Mouse (Mus musculus) lung, adult 18-20 months (tissue): ENCODE measurements around the gene Tspan3.
A peak's percentile ranks its signal among the peaks of the same experiment; 100 is the strongest.

Experiments used
- DNase-seq, 2 experiments: peaks; one replicate each; pipeline ENCODE4 v3.0.0; 2022; ENCODE audit warnings: mixed read lengths in 2 of 2

The Tspan3 gene

DNA sequence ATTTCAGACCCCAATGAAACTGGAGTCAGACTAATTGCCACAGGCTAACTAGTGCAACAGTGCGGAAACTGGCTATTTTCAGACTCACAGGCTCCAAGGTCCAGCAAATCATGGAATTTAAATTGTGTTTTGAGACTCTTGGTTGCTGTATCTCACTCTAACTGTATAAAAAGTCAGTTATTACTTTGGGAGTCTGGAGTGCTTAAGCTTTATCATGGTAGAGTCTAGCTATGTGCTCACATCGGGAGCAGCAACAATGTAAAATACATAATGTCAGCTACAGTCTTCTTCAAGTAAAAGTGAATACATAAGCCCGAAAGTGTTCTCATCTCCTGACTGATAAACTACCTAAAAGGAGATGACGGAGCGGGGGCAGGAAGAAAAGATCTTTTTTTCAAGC is 10.7 kb downstream of the Tspan3 start:
- DNase-seq, result no peak

DNA sequence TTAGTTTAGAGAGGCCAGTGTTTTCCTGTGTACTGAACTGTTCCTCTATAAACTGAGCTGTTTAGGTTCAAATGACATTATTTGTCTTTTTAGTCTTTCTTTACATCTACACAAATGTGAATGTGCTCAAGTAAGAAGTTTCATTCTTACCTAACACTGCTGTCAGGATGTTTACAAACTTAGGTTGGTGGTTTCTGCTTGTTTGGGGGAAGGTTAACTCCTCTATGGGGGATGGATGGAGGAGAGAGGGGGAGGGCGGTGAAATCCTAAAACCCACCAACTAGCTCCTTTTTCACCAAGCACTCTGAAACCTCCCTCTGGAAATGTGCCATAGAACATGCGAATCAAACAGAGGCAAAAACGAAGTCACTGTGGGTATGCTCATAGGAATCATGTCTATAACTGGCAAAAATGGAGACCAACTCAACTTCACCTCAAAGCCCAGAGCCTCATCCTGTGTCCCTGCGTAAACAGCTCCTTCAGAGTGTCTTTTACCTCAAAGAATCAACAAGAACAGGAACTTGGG is 12.7 kb downstream of the Tspan3 start:
- DNase-seq, result no peak

DNA sequence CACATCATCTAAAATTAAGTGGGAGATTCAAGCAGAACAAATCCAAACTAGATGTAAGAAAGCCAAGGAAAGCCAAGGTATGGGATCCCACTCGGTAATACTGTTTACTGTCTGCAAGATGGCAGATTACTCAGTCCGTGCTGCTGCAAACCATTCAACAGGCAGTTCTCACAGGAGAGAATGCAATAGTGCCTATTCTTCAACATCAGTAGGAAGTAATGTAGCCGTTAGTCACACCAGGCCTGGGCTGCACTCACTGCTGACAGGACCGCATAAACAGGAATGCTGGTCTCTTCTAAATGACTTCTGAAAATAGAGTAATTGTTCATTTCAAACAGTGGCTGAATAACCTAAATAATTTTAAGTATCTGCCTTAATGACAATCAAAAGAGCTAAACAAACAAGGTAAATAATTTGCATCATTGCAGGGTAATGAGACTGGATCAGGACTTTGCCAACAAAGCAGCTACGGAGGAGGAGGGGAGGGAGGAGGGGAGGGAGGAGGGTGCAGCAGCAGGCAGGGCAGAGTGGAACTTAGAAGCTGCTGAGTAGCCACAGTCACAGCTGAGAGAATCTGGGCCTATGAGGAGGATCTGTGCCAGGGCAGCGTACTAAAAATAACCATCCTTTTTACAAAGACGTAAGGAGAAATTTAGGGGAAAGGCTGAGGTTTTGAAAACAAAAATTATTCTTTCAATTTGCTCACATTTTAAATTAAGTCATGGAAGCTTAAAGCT is 13.4 kb downstream of the Tspan3 start:
- DNase-seq, result peak; percentile 15

GRCm38 (mm10) chr9:56146326-56146923 is 18.9 kb downstream of the Tspan3 start:
- DNase-seq, result no peak

DNA sequence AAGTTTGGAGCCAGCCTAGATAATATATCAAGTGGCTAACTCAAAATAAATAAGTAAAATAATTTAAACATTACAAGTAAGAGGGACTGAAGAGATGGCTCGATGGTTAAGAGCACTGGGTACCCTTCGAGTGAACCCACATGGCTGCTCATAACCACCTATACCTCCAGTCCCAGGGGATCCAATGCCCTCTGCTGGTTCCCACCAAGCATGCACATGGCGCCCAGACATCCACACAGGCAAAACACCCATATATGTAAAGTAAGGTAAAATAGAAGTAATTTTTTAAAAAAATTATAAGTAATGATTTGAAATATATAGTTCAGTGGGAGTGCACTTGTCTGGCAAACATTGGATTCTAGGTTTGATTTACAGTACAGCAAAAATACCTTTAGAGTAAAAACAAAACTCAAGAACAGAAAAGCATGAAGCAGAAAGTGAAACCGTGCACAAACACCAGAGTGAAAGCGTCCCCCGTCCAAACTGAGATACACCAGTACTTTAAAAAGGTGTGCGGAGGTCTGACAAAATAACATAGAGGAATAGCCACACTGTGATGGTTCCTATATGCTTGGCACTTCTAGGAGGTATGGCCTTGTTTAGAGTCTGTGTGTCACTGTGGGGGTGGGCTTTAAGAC is 20.8 kb downstream of the Tspan3 start:
- no peak for DNase-seq

- no peak for DNase-seq
Observed at GRCm38 (mm10) chr9:56141776-56142175, 23.5 kb downstream of the Tspan3 start.

DNA sequence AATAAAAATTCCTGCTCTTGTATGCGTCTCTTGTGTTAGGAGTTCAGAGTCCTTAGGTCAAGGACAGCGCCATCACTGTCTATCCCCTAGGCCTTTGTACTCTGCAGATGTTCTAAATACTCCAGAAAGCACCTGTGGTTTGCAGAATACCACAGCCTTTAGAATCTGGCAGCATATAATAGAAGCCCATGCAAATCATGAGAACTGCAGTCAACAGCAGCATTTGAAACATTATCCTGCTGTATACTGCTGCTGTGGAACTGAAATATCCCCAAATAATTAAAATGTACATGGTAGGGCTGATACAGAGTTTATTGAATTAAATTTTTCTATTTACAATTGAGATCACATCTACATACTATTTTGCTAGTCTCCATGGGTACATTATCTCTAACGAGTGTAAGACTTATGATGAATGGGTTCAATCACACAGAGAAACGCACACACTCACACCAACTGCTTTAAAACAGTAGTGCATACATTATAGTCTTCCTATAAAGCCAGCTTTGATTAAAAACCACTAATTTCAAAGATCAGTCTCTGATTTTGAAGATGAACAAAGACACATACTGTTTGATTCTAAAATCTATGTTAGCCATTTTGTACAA is 29.6 kb downstream of the Tspan3 start:
- no peak for DNase-seq

DNA sequence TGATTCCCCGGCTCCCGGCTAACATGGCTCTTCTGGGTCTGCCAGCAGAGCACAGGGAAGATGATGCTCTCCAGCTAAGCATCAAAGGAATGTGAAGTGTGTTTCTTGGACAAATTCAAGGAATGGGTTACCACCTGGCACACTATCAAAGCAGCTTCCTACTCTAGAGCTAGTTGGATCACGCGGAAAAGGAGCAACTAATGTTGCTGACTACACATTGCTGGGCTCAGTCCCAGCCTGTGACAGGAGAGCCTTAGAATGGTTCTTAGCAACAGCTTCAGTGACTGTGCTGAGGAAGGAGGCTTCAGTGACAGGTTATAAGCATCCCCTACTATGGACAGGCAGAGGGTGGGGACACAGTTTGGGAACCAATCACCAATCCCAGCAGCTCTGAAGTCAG is 30.7 kb downstream of the Tspan3 start:
- DNase-seq, result no peak

DNA sequence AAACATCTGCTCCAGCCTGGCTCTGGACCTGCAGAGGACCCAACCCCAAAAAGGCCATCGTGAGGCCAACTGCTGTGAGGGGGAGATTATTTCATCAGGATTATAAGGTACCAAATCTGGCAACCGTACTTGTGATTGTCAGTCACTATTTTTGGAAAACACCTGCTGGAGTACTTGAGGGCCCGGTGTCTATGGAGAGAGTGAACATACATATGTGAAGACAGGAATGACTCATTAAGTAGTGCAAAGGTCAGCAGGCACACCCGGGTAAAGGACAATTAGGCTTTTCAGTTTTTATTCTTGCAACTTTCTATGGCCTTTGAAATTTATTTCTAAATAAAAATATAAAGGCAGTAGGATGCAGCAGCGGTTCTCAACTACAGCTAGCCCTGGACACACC is 31.3 kb downstream of the Tspan3 start:
- DNase-seq, result no peak

DNA sequence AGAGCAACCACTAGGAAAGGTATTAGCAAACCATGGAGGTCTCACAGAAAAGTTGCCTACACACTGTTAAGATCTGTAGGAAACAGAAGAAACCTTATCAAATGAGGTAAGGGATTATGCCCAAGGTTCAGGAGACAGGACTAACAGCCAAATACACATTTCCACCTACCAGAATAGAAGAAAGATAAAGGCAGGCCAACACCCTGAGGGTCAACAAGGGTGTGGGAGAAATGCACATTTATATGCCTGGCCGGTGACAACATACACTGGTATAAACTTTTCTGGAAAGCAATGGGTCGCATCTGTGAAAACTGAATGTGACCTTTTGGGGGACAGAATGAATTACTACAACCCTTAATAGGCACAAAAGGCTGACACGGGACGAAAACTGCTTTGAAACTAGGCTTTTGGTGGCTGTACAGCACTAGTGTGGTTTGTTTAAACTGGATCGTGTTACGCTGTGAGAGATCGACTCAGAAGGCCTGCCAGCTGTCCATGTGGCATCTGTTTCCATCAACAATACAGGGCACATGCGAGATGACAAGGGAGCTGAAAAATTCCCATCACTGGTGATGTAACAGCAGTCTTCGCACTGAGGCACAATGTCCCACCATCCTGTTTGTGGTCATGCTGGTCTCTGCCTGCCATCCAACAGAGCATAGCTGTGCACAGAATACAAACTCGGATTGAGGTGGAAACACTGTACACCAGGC is 33.3 kb downstream of the Tspan3 start:
- DNase-seq, result no peak

DNA sequence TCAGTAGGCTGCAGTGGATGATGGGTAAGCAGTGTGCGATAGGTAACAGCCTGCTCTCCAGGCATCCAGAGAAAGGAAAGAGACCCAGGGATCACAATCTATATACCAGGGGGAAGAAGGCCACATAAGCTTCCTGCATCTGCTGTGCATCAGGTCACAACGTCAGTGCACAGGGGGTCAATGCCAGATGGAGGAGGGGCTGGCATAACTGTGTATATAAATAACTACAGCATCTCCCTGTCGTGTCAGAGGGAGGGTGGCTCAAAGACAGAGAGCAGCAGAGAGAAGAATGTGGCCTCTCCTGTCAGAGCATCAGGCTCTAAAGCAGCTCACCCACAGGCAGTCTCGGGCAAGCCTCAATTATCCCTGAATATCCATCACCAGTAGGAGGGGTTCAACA is 34.7 kb downstream of the Tspan3 start:
- no peak for DNase-seq

GRCm38 (mm10) chr9:56129951-56130350 is 35.3 kb downstream of the Tspan3 start:
- DNase-seq, result no peak

DNA sequence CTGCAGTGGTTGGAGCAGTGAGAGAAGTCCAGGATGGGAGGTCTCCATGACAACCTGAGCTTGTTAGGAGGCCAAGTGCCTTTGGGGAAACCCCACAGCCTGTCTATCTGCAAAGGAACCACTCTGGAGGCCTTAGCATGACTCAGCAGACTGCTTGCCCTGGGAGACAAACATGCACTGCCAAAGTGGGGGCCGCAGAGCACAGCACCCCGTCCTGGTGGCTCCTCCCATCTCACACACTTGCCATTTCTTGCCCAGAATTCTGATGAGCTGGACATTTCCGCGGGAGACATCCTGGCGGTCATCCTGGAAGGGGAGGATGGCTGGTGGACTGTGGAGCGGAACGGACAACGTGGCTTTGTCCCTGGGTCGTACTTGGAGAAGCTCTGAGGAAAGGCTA is 36.9 kb downstream of the Tspan3 start:
- DNase-seq, result no peak

DNA sequence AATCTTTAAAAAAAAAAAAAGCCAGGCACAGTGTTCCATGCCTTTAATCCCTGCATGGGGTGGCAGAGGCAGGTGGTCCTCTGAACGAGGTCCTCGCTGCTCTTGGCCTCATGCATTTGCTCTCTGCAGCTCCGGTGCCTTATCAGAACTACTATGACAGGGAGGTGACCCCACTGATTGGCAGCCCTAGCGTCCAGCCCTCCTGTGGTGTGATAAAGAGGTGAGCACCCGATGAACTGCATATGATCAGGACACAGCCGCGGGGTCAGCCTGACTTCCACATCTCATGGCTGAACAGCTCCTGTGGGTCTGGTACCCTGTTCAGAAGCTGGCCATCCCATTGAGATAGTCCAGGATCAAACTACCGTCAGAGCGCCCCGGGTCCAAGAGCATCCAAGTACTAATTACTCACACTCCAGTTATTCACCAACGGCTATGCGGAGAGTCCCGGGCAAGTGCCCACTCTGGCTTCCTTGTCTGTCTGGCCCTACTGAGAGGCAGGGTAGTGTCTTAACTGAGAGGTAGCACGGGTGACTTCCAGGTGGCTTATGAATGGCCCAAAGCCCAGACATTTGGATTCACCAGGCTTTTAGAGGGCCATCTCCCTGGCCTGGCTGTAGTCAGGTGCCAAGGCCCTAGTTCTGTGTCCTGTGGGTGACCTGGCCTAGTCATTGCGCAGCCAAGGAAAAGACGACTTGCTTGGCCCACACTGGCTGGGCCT is 38.7 kb downstream of the Tspan3 start:
- no peak for DNase-seq

GRCm38 (mm10) chr9:56124561-56124960 is 40.7 kb downstream of the Tspan3 start:
- no peak for DNase-seq

- DNase-seq, result no peak
Observed at GRCm38 (mm10) chr9:56123613-56124012, 41.7 kb downstream of the Tspan3 start.

DNA sequence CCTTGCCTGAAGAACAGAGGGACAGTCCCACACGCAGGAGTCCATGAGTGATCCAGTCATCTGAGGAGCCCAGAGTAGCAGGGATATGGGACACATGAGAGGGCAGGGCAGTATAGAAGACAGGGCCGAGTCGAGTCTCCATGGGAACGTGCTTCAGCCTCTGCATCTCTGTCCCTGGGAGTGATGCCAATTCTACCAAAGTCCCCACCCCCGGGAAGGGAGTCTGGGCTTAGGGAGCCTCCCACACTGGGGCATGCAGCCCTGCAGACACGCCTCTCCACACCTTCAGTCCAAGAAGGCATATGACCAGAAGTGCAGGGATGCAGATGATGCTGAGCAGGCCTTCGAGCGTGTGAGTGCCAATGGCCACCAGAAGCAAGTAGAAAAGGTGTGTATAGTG is 42.3 kb downstream of the Tspan3 start:
- DNase-seq, result no peak

DNA sequence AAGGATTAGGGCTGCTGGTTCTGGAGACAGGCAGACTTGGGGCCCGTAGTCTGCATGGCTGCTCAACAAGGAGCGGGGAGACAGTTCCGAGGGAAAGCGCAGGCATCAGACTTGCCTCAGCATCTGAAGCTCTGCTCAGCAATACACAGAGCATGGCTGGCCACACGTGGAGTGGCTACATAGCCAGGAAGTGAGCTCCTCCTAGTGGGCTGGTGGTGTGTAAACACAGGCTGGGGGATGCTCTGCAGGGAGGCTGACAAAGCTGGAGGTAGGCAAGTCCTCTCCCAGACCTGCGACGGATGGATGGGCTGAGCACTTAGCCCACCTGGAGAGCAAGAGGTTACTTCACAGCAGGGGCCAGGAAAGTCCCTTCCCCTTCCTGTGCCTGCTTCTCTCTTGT is 44.2 kb downstream of the Tspan3 start:
- DNase-seq, result peak in 1 of 2 experiments; percentile 26

GRCm38 (mm10) chr9:56119651-56120050 is 45.6 kb downstream of the Tspan3 start:
- DNase-seq, result no peak

DNA sequence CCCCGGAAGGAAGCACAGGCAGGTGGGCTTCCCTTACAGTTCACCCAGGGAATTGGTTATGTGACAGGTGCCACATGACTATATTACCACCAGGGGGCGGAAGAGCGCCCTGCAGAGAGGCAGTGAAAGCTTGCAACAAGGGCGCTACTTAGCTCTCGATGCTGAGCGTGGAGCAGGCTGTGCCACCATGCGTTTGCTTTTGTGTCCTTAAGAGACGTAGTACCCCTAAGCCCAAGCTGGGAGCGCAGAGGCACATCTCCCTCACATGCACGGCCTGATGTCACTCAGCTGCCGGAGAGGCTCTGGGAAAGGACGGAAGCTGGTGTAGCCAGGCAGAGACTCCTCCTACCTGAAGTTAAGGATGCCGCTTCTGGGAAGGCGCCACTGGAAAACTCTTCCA is 46.7 kb downstream of the Tspan3 start:
- DNase-seq, result peak; percentile 46 to 66

- DNase-seq, result no peak
Observed at GRCm38 (mm10) chr9:56118091-56118490, 47.2 kb downstream of the Tspan3 start.

DNA sequence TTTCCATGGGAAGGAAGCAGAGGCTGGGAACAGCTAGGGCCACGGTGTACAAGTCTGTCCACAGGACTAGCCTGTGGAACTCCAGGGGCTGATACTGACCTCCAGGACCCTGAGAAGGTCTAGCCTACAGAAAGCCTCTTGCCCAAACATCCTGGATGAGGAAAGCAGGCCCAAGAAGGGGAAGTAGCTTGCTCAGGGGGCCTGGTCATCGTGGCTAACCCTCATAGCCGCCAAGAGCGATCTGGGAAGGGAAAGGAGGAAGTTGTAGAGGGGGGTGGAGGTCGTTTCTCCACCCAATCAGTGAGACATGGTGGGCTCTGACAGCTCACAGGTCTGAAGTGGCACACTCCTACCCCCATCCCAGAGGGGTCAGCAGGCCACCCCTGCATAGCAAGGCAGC is 57.1 kb downstream of the Tspan3 start:
- DNase-seq, result peak; percentile 37 to 55
